Mouse (Mus musculus): ENCODE data around the gene Ext2. TPM values are rescaled to one million over a fixed set of nuclear protein-coding genes. Genes with fewer than 3 reads are reported as not detected.

Ext2 gene
- total and polyA plus RNA-seq, 2 experiments from 2014 or later: 34.9 to 70.3 TPM

DNA sequence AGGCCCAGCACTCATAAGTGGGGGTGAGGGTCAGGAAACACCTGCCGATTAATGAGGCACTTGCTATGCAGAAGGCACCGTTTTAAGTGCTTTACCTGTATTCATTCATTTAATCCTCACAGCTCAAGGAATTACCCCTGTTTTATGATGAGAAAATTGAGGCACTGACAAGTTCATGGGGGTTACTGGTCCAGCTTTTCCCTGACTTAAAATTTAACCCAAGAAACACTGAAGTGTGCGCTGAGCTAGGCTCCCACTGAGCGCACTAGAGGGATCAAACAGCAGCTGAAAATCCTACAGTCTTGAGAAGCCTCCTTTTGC lies 49.6 kb downstream of the Ext2 start:
- H3K9ac ChIP-seq (replicated peaks; ENCODE audit: low read length): no peak overlapping the region
- no peak overlapping the region for H3K4me3 ChIP-seq (ENCODE audit: low read length)
- no peak overlapping the region for H3K4me2 ChIP-seq (ENCODE audit: low read depth, low read length)
- no peaks in the 10 kb centered on the region for H3K9me3 ChIP-seq (ENCODE audit: low read length)
- H3K27ac ChIP-seq: no peak overlapping the region
- H3K27me3 ChIP-seq (ENCODE audit: insufficient read depth, low read length): no peaks in the 10 kb centered on the region
- TF ChIP-seq CTCF (IDR thresholded peaks at IDR 0.05; ENCODE audit: low read depth): no peak
- 35% methylated on average over 4 of the region's 4 CpGs for WGBS
- no peak for ATAC-seq
- H3K4me1 ChIP-seq (ENCODE audit: insufficient read depth, low read length): no peaks in the 10 kb centered on the region
- no peak for DNase-seq (ENCODE audit: low spot score)
- H3K36me3 ChIP-seq (ENCODE audit: insufficient read depth, low read length): no peaks in the 10 kb centered on the region

DNA sequence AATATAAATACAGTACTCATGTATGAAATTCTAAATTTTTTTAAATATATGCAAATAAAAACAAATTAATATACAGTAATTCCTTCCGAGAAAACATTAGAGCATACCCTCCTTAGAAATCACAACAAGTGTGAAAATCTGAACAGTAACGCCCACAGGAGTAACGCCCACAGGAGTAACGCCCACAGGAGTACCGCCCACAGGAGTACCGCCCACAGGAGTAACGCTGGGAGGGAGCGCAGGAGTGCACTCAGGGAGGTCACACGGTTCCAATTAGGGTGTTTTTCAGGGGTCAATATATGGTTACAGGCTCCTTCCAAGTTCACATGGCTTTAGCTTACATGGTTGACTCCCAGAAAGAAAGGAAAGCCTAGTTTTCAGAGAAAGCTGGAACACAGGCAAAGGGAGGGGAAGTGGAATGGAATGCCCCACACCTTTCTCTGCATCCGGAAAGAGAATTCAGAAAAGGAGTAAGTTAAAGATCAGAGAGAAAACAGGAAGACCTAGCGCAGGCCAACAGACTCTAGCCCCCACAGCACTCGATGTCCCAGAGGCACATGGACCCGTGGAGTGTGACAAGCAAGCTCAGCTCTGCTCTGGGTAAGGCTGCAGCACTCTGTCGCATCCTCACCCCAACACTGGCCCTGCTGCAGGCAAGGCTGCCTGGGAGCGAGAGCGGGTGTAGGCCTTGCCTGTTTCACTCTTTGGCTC lies 50.2 kb downstream of the Ext2 start:
- H3K9ac ChIP-seq (replicated peaks; ENCODE audit: low read length): no peak overlapping the region
- no peaks in the 10 kb centered on the region for H3K9me3 ChIP-seq (ENCODE audit: low read length)
- ATAC-seq (peak; percentile 48; the same call in 1 of the 2 replicates), DNase-seq (ENCODE audit: low spot score) (no peak)
- H3K36me3 ChIP-seq (ENCODE audit: insufficient read depth, low read length): no peaks in the 10 kb centered on the region
- no peak overlapping the region for H3K27ac ChIP-seq
- no peak for TF ChIP-seq CTCF (IDR thresholded peaks at IDR 0.05; ENCODE audit: low read depth)
- 48% methylated on average over 16 of the region's 16 CpGs for WGBS
- no peaks in the 10 kb centered on the region for H3K27me3 ChIP-seq (ENCODE audit: insufficient read depth, low read length)
- no peaks in the 10 kb centered on the region for H3K4me1 ChIP-seq (ENCODE audit: insufficient read depth, low read length)
- H3K4me3 ChIP-seq (ENCODE audit: low read length): no peak overlapping the region
- no peak overlapping the region for H3K4me2 ChIP-seq (ENCODE audit: low read depth, low read length)

GRCm38 (mm10) chr2:93770895-93771294 lies 51.5 kb downstream of the Ext2 start:
- no peaks in the 10 kb centered on the region for H3K36me3 ChIP-seq (ENCODE audit: insufficient read depth, low read length)
- H3K4me1 ChIP-seq (ENCODE audit: insufficient read depth, low read length): no peaks in the 10 kb centered on the region
- DNase-seq (ENCODE audit: low spot score) (no peak), ATAC-seq (no peak)
- no peak overlapping the region for H3K4me2 ChIP-seq (ENCODE audit: low read depth, low read length)
- 82% methylated on average over 4 of the region's 4 CpGs for WGBS
- H3K9ac ChIP-seq (replicated peaks; ENCODE audit: low read length): no peak overlapping the region
- no peaks in the 10 kb centered on the region for H3K27me3 ChIP-seq (ENCODE audit: insufficient read depth, low read length)
- H3K9me3 ChIP-seq (ENCODE audit: low read length): no peaks in the 10 kb centered on the region
- H3K27ac ChIP-seq: no peak overlapping the region
- no peak for TF ChIP-seq CTCF (IDR thresholded peaks at IDR 0.05; ENCODE audit: low read depth)
- no peak overlapping the region for H3K4me3 ChIP-seq (ENCODE audit: low read length)

- 0 out of 2 replicates have a peak, but pooled peaks have one; percentile 34 for ATAC-seq
Observed at GRCm38 (mm10) chr2:93769875-93770274, 52.5 kb downstream of the Ext2 start.

DNA sequence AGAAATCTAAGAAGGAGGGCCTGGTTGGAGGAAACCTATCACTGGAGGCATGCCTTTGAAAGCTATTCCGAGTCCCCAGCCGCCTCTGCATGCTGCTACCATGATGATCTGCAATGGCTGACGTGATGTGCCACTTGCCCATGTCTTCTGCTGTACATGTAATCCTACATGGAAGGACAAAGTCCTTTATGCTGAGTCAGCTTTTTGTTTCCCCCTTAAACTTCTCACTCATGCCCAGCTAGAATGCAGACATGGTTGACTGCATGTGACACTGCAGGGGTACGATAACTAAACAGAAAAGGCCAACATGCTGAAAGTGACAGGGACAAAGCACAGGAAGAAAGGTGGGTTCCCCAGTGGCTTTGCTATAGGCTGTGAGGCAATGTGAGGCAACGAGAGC lies 56.6 kb downstream of the Ext2 start:
- Histone ChIP-seq H3K27ac (no peak overlapping the region), H3K9ac (replicated peaks; ENCODE audit: low read length) (no peak overlapping the region), H3K4me3 (ENCODE audit: low read length) (no peak overlapping the region), H3K36me3 (ENCODE audit: insufficient read depth, low read length) (peaks cover 12% of the 10 kb centered on the region; the same call in 1 of the 2 replicates), H3K9me3 (ENCODE audit: low read length) (no peaks in the 10 kb centered on the region), H3K4me2 (ENCODE audit: low read depth, low read length) (no peak overlapping the region), H3K27me3 (ENCODE audit: insufficient read depth, low read length) (no peaks in the 10 kb centered on the region), H3K4me1 (ENCODE audit: insufficient read depth, low read length) (no peaks in the 10 kb centered on the region)
- ATAC-seq: no peak
- WGBS: 82% methylated on average over 5 of the region's 5 CpGs
- DNase-seq (ENCODE audit: low spot score): no peak
- no peak for TF ChIP-seq CTCF (IDR thresholded peaks at IDR 0.05; ENCODE audit: low read depth)

More at GRCm38 (mm10) chr2:93769875-93770274, 52.5 kb downstream of the Ext2 start:
- no peak for TF ChIP-seq CTCF (IDR thresholded peaks at IDR 0.05; ENCODE audit: low read depth)
- H3K36me3 ChIP-seq (ENCODE audit: insufficient read depth, low read length): no peaks in the 10 kb centered on the region
- no peaks in the 10 kb centered on the region for H3K27me3 ChIP-seq (ENCODE audit: insufficient read depth, low read length)
- no peak overlapping the region for H3K9ac ChIP-seq (replicated peaks; ENCODE audit: low read length)
- H3K9me3 ChIP-seq (ENCODE audit: low read length): no peaks in the 10 kb centered on the region
- H3K4me2 ChIP-seq (ENCODE audit: low read depth, low read length): no peak overlapping the region
- WGBS: 81% methylated on average over 6 of the region's 6 CpGs
- H3K27ac ChIP-seq: no peak overlapping the region
- H3K4me1 ChIP-seq (ENCODE audit: insufficient read depth, low read length): no peaks in the 10 kb centered on the region
- no peak overlapping the region for H3K4me3 ChIP-seq (ENCODE audit: low read length)
- no peak for DNase-seq (ENCODE audit: low spot score)

GRCm38 (mm10) chr2:93764211-93764610 lies 58.2 kb downstream of the Ext2 start:
- Histone ChIP-seq H3K9ac (replicated peaks; ENCODE audit: low read length) (no peak overlapping the region), H3K9me3 (ENCODE audit: low read length) (no peaks in the 10 kb centered on the region), H3K27ac (no peak overlapping the region), H3K4me1 (ENCODE audit: insufficient read depth, low read length) (no peaks in the 10 kb centered on the region), H3K27me3 (ENCODE audit: insufficient read depth, low read length) (no peaks in the 10 kb centered on the region), H3K36me3 (ENCODE audit: insufficient read depth, low read length) (peaks cover 15% of the 10 kb centered on the region; the same call in 1 of the 2 replicates), H3K4me2 (ENCODE audit: low read depth, low read length) (no peak overlapping the region), H3K4me3 (ENCODE audit: low read length) (no peak overlapping the region)
- ATAC-seq (no peak), DNase-seq (ENCODE audit: low spot score) (peak; percentile 27)
- no peak for TF ChIP-seq CTCF (IDR thresholded peaks at IDR 0.05; ENCODE audit: low read depth)
- 94% methylated on average over 3 of the region's 3 CpGs for WGBS

DNA sequence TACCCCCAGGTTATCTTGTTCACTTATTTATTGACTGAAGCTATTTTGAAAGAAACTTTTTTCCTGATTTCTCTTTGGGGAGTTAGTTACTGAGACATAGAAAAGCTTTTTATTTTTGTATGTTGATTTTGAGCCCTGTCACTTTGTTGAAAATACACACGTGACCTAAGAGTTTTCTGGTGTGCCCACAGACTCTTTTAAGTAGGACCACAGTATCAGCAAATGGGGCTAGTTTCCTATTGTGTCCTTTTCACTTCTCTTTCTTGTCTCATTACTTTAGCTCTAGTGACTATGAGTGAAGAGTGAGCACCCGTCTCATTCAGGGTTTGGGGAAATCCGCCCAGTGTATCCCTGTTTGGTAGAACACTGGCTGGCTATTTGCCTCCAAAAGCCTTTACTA lies 62.0 kb downstream of the Ext2 start:
- H3K4me3 ChIP-seq (ENCODE audit: low read length): no peak overlapping the region
- TF ChIP-seq CTCF (IDR thresholded peaks at IDR 0.05; ENCODE audit: low read depth): no peak
- no peak for DNase-seq (ENCODE audit: low spot score)
- H3K9ac ChIP-seq (replicated peaks; ENCODE audit: low read length): no peak overlapping the region
- H3K36me3 ChIP-seq (ENCODE audit: insufficient read depth, low read length): peaks cover 15% of the 10 kb centered on the region; the same call in 1 of the 2 replicates
- H3K27ac ChIP-seq: no peak overlapping the region
- no peak overlapping the region for H3K4me2 ChIP-seq (ENCODE audit: low read depth, low read length)
- H3K4me1 ChIP-seq (ENCODE audit: insufficient read depth, low read length): no peaks in the 10 kb centered on the region
- ATAC-seq: no peak
- H3K9me3 ChIP-seq (ENCODE audit: low read length): no peaks in the 10 kb centered on the region
- H3K27me3 ChIP-seq (ENCODE audit: insufficient read depth, low read length): no peaks in the 10 kb centered on the region
- 73% methylated on average over 3 of the region's 3 CpGs for WGBS

All from hindbrain, postnatal 0 days (tissue).